Mouse (Mus musculus) T-cell, adult 66 days (primary cell): ENCODE data around the gene Degs2. TPM values are rescaled to one million over a fixed set of nuclear protein-coding genes. Genes with fewer than 3 reads are reported as not detected.

ENCODE experiments used
- total RNA-seq, 2 experiments: library from RNA; stranded (reverse); gene quantifications; 3 replicates in 1 of 2; 4 replicates in 1 of 2; pipeline ENCODE4 v1.2.4; 2023

Gene Degs2
- not detected for total RNA-seq

GRCm38 (mm10) chr12:108702185-108702584 is at the start of gene Degs2:
Gene Degs2, minus strand, starts transcription at chr12:108702315.

Other genes with a start within 250 kb of the Degs2 start
- gene Evl, start 147.6 kb downstream of the Degs2 start, total RNA-seq, result 100 to 1,000 TPM; 916 to 971 TPM
- 10 to 100 TPM; 82.4 to 96.5 TPM for gene Yy1, start 90.7 kb upstream of the Degs2 start, total RNA-seq
- 10 to 100 TPM in 1 of 2 experiments, 1 to 10 TPM in 1; 8.0 to 12.9 TPM for gene Slc25a29, start 133.6 kb upstream of the Degs2 start, total RNA-seq
- gene Slc25a47, start 133.7 kb upstream of the Degs2 start, total RNA-seq, result 1 to 10 TPM; 5.4 to 8.7 TPM
- 10 to 100 TPM in 1 of 2 experiments, 1 to 10 TPM in 1; 7.4 to 12.0 TPM for gene Wdr25, start 191.3 kb upstream of the Degs2 start, total RNA-seq
- gene Wars, start 191.9 kb upstream of the Degs2 start, total RNA-seq, result 10 to 100 TPM; 37.8 to 45.1 TPM